In the genomic region with DNA sequence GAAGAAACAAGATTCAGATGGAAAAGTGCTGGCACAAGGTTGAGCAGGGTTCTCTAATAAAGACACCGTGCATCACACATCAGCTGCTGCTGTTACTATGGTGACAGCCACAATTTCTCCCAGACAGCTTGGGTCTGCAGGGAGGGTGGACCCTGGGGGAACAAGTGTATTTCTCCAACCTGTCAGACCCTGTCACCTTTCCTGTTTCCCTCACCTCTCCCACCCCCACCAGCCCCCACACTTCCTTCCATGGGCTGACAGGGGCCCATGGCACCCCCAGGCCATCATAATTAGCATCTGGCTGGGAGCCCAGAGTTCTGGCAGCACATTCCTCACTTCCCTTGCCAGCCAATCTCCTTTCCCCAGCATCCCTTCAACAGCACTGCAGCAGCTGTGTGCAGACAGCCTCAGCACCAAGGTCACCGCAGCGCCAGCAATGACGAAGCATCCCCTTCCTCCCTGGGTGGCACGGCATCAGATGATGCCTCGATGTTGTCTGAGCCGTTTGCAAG, we compare ENCODE assay signal across 7 mouse cellular contexts. TPM values are rescaled to one million over a fixed set of nuclear protein-coding genes. Genes with fewer than 3 reads are reported as not detected.
A peak's percentile ranks its signal among the peaks of the same experiment; 100 is the strongest.
DNase-seq lines count a peak whose midpoint lies in the region; ATAC-seq lines count a peak whose summit lies in the region.

No protein-coding gene starts in this region.

- peak overlapping the region; percentile 22 for H3K4me3 ChIP-seq in hindbrain, embryonic 15.5 days
- peak overlapping the region; percentile 38 for H3K4me3 ChIP-seq in midbrain, embryonic 10.5 days
- no peak overlapping the region for H3K4me3 ChIP-seq in stomach, embryonic 15.5 days (replicated peaks)

- H3K36me3 ChIP-seq in hindbrain, embryonic 15.5 days, result no peaks in the 10 kb centered on the region
- H3K36me3 ChIP-seq in midbrain, embryonic 10.5 days, result no peaks in the 10 kb centered on the region
- H3K36me3 ChIP-seq in stomach, embryonic 15.5 days, result no peaks in the 10 kb centered on the region

- no peaks in the 10 kb centered on the region for H3K27me3 ChIP-seq in hindbrain, embryonic 15.5 days
- H3K27me3 ChIP-seq in midbrain, embryonic 10.5 days (ENCODE audit: low read depth, poor library complexity, severe bottlenecking), result no peaks in the 10 kb centered on the region
- H3K27me3 ChIP-seq in stomach, embryonic 15.5 days (replicated peaks), result no peaks in the 10 kb centered on the region

- H3K4me2 ChIP-seq in hindbrain, embryonic 15.5 days, result peak overlapping the region; percentile 56
- peak overlapping the region; percentile 33; the same call in 1 of the 2 replicates for H3K4me2 ChIP-seq in stomach, embryonic 15.5 days

- 0 out of 2 replicates have a peak overlapping the region, but pooled peaks have one; percentile 29 for H3K9ac ChIP-seq in hindbrain, embryonic 15.5 days
- no peak overlapping the region for H3K9ac ChIP-seq in stomach, embryonic 15.5 days

- peak; percentile 93 for ATAC-seq in hindbrain, embryonic 15.5 days (ENCODE audit: low FRiP score, low read depth)
- peak; percentile 70; the same call in 1 of the 2 replicates for ATAC-seq in stomach, embryonic 15.5 days (ENCODE audit: insufficient read depth, low FRiP score, low read depth)

- H3K4me1 ChIP-seq in hindbrain, embryonic 15.5 days (replicated peaks), result peaks cover 30% of the 10 kb centered on the region
- H3K4me1 ChIP-seq in midbrain, embryonic 10.5 days, result peaks cover 20% of the 10 kb centered on the region
- peaks cover 8% of the 10 kb centered on the region; the same call in 1 of the 2 replicates for H3K4me1 ChIP-seq in stomach, embryonic 15.5 days

- H3K9me3 ChIP-seq in hindbrain, embryonic 15.5 days, result no peaks in the 10 kb centered on the region
- no peaks in the 10 kb centered on the region for H3K9me3 ChIP-seq in midbrain, embryonic 10.5 days (replicated peaks)
- no peaks in the 10 kb centered on the region for H3K9me3 ChIP-seq in stomach, embryonic 15.5 days

- WGBS in hindbrain, embryonic 15.5 days, result 0% methylated on average over 7 of the region's 7 CpGs
- WGBS in midbrain, embryonic 10.5 days, result 12% methylated on average over 7 of the region's 7 CpGs
- 3% methylated on average over 7 of the region's 7 CpGs for WGBS in stomach, embryonic 15.5 days

- DNase-seq in R1 (ENCODE audit: low read depth, low spot score), result peak; percentile 49
- peak; percentile 44 for DNase-seq in cerebellum, adult 9-11 months
- peak; percentile 42 to 67 for DNase-seq in frontal cortex, postnatal 25 days (ENCODE audit: low spot score in 2 of 2)
- peak; percentile 84 to 86 for DNase-seq in layer of hippocampus, postnatal 14 days (ENCODE audit: low spot score in 2 of 2)
- peak; percentile 45 for DNase-seq in midbrain, embryonic 10.5 days (ENCODE audit: low spot score)

- H3K27ac ChIP-seq in hindbrain, embryonic 15.5 days (replicated peaks), result peak overlapping the region; percentile 92
- H3K27ac ChIP-seq in midbrain, embryonic 10.5 days (replicated peaks), result peak overlapping the region; percentile 64
- 0 out of 2 replicates have a peak overlapping the region, but pooled peaks have one; percentile 22 for H3K27ac ChIP-seq in stomach, embryonic 15.5 days

RNA-seq across cellular contexts. Expression of a gene that starts 39.4 kb away (rescaled TPM):
- polyA plus RNA-seq in hindbrain, embryonic 15.5 days (2015; fragmentation: Nextera tagmentation; extraction: Ambion mirVana), result 47.4 and 49.2 TPM in 2 replicates
- total RNA-seq in layer of hippocampus, postnatal 14 days (2021), result 10 to 100 TPM; 48.4 to 53.6 TPM
- 57.2 and 58.2 TPM in 2 replicates for polyA plus RNA-seq in midbrain, embryonic 10.5 days (2016; fragmentation: Nextera tagmentation; extraction: Ambion mirVana)
- 38.4 and 46.4 TPM in 2 replicates for polyA plus RNA-seq in stomach, embryonic 15.5 days (2015; fragmentation: Nextera tagmentation; extraction: Ambion mirVana)

Comparison
In these comparisons a context has a peak if more than half of its experiments do, and no peak if none do; other contexts are left out.
1. H3K27ac ChIP-seq: peak in every context shown above with its lines; median percentile 92 in hindbrain, embryonic 15.5 days; 64 in midbrain, embryonic 10.5 days; 22 in stomach, embryonic 15.5 days.